ENCODE assay signal across 8 mouse cellular contexts in genomic region chr2:37703230-37703954, GRCm38 (mm10). TPM values are rescaled to one million over a fixed set of nuclear protein-coding genes. Genes with fewer than 3 reads are reported as not detected.
DNase-seq lines count a peak whose midpoint lies in the region; ATAC-seq and TF ChIP-seq lines count a peak whose summit lies in the region.

TSS of gene Strbp (minus strand) at chr2:37703859.

- peak; percentile 81 for ATAC-seq in embryonic facial prominence, embryonic 12.5 days (ENCODE audit: insufficient number of reproducible peaks, insufficient read depth, low FRiP score, low TSS enrichment)
- ATAC-seq in limb, embryonic 11.5 days (ENCODE audit: insufficient number of reproducible peaks, low FRiP score, low TSS enrichment, low read depth), result peak; percentile 91
- peak; percentile 94 for ATAC-seq in midbrain, embryonic 13.5 days

- 0 out of 2 replicates have a peak, but pooled peaks cover 4% of the 10 kb centered on the region for H3K36me3 ChIP-seq in embryonic facial prominence, embryonic 12.5 days
- H3K36me3 ChIP-seq in limb, embryonic 11.5 days (ENCODE audit: control insufficient read depth, insufficient read depth, low read length), result no peaks in the 10 kb centered on the region
- H3K36me3 ChIP-seq in midbrain, embryonic 13.5 days, result 0 out of 2 replicates have a peak, but pooled peaks cover 3% of the 10 kb centered on the region
- no peaks in the 10 kb centered on the region for H3K36me3 ChIP-seq in small intestine, adult 2 months (ENCODE audit: control insufficient read depth, insufficient read depth, low read length)

- peak within 1 kb of the TSS; percentile 68 for H3K4me3 ChIP-seq in embryonic facial prominence, embryonic 12.5 days
- H3K4me3 ChIP-seq in limb, embryonic 11.5 days (ENCODE audit: low read depth, low read length), result peak within 1 kb of the TSS; percentile 91
- peak within 1 kb of the TSS; percentile 96 for H3K4me3 ChIP-seq in midbrain, embryonic 13.5 days (replicated peaks)
- H3K4me3 ChIP-seq in small intestine, adult 2 months (ENCODE audit: low read depth, low read length), result peak within 1 kb of the TSS; percentile 81

- TF ChIP-seq CTCF in small intestine, adult 2 months (IDR thresholded peaks at IDR 0.05; ENCODE audit: extremely low read depth, insufficient read length, insufficient replicate concordance, low read depth, low read length), result no peak

- peak; percentile 64; the same call in 1 of the 2 replicates for TF ChIP-seq POLR2A in small intestine, adult 2 months (IDR thresholded peaks at IDR 0.05; ENCODE audit: low read depth, low read length)

- peak; percentile 76 for DNase-seq in 3T3-L1 (ENCODE audit: low read depth, low spot score)
- DNase-seq in adrenal gland, postnatal 36 days, result peak; percentile 96 to 98
- peak; percentile 90 to 95 for DNase-seq in heart, adult 18-20 months
- DNase-seq in kidney, adult 18-20 months, result peak; percentile 96
- DNase-seq in limb, embryonic 11.5 days (ENCODE audit: low spot score), result peak; percentile 96

- H3K4me2 ChIP-seq in embryonic facial prominence, embryonic 12.5 days (replicated peaks), result peak within 1 kb of the TSS; percentile 88
- H3K4me2 ChIP-seq in limb, embryonic 11.5 days (ENCODE audit: low read depth, severe bottlenecking), result peak within 1 kb of the TSS; percentile 74
- H3K4me2 ChIP-seq in midbrain, embryonic 13.5 days (replicated peaks), result peak within 1 kb of the TSS; percentile 84

- peak within 1 kb of the TSS; percentile 80 for H3K9ac ChIP-seq in embryonic facial prominence, embryonic 12.5 days
- peak within 1 kb of the TSS; percentile 92 for H3K9ac ChIP-seq in limb, embryonic 11.5 days (ENCODE audit: low read length)
- H3K9ac ChIP-seq in midbrain, embryonic 13.5 days (replicated peaks), result peak within 1 kb of the TSS; percentile 97

- H3K4me1 ChIP-seq in embryonic facial prominence, embryonic 12.5 days, result peaks cover 15% of the 10 kb centered on the region
- peaks cover 8% of the 10 kb centered on the region for H3K4me1 ChIP-seq in limb, embryonic 11.5 days (ENCODE audit: control insufficient read depth, insufficient read depth, low read length)
- H3K4me1 ChIP-seq in midbrain, embryonic 13.5 days (replicated peaks), result peaks cover 29% of the 10 kb centered on the region
- H3K4me1 ChIP-seq in small intestine, adult 2 months (ENCODE audit: control insufficient read depth, insufficient read depth, insufficient read length, low read length), result peaks cover 4% of the 10 kb centered on the region; the same call in 1 of the 2 replicates

- H3K27me3 ChIP-seq in embryonic facial prominence, embryonic 12.5 days, result peaks cover 10% of the 10 kb centered on the region; the same call in 1 of the 2 replicates
- H3K27me3 ChIP-seq in limb, embryonic 11.5 days (ENCODE audit: control insufficient read depth, insufficient read depth, low read length), result no peaks in the 10 kb centered on the region
- H3K27me3 ChIP-seq in midbrain, embryonic 13.5 days, result peaks cover 6% of the 10 kb centered on the region
- no peaks in the 10 kb centered on the region for H3K27me3 ChIP-seq in small intestine, adult 2 months (ENCODE audit: control insufficient read depth, insufficient read depth, low read length)

- no peaks in the 10 kb centered on the region for H3K9me3 ChIP-seq in embryonic facial prominence, embryonic 12.5 days
- no peaks in the 10 kb centered on the region for H3K9me3 ChIP-seq in limb, embryonic 11.5 days (ENCODE audit: control insufficient read depth, low read length)
- H3K9me3 ChIP-seq in midbrain, embryonic 13.5 days, result no peaks in the 10 kb centered on the region

- WGBS in embryonic facial prominence, embryonic 12.5 days, result under 1% methylated on average over 93 of the region's 98 CpGs
- WGBS in limb, embryonic 11.5 days, result under 1% methylated on average over 84 of the region's 98 CpGs
- WGBS in midbrain, embryonic 13.5 days, result under 1% methylated on average over 85 of the region's 98 CpGs
- WGBS in small intestine, adult 2 months, result 2% methylated on average over 98 of the region's 98 CpGs

- peak within 1 kb of the TSS; percentile 86 for H3K27ac ChIP-seq in embryonic facial prominence, embryonic 12.5 days
- H3K27ac ChIP-seq in limb, embryonic 11.5 days (replicated peaks; ENCODE audit: low read depth, low read length), result peak within 1 kb of the TSS; percentile 82
- peak within 1 kb of the TSS; percentile 98 for H3K27ac ChIP-seq in midbrain, embryonic 13.5 days
- H3K27ac ChIP-seq in small intestine, adult 2 months (ENCODE audit: insufficient read depth, low read depth, low read length), result peak within 1 kb of the TSS; percentile 83

RNA-seq across cellular contexts. Expression of gene Strbp, which starts in this region (rescaled TPM):
- 10 to 100 TPM; 48.2 to 68.0 TPM for total RNA-seq in adrenal gland, postnatal 36 days (2021)
- polyA plus RNA-seq in embryonic facial prominence, embryonic 12.5 days (2016; fragmentation: Nextera tagmentation; extraction: Ambion mirVana), result 47.7 and 47.9 TPM in 2 replicates
- 10 to 100 TPM; 13.4 to 17.9 TPM for total RNA-seq in heart, adult 18-20 months (2021)
- 60.2 and 63.2 TPM in 2 replicates for polyA plus RNA-seq in limb, embryonic 11.5 days (2014; fragmentation: Nextera tagmentation; extraction: Ambion mirVana)
- polyA plus RNA-seq in midbrain, embryonic 13.5 days (2015; fragmentation: Nextera tagmentation; extraction: Ambion mirVana), result 118 and 123 TPM in 2 replicates
- polyA plus RNA-seq in small intestine, adult 2 months (2012; rRNA removed), result 1.2 and 2.7 TPM in 2 replicates

Comparison
In these comparisons a context has a peak if more than half of its experiments do, and no peak if none do; other contexts are left out.
1. Peak in every context shown above with its lines: DNase-seq, ATAC-seq, H3K4me3 ChIP-seq and H3K27ac ChIP-seq.
2. RNA of gene Strbp (polyA plus RNA-seq): 118 to 123 TPM in midbrain, embryonic 13.5 days, 60.2 to 63.2 TPM in limb, embryonic 11.5 days and 47.7 to 47.9 TPM in embryonic facial prominence, embryonic 12.5 days; 1.2 to 2.7 TPM in small intestine, adult 2 months; every median in the first group is over 10 times any median in the second.